Mouse (Mus musculus): ENCODE results near the gene Gm572.

DNA sequence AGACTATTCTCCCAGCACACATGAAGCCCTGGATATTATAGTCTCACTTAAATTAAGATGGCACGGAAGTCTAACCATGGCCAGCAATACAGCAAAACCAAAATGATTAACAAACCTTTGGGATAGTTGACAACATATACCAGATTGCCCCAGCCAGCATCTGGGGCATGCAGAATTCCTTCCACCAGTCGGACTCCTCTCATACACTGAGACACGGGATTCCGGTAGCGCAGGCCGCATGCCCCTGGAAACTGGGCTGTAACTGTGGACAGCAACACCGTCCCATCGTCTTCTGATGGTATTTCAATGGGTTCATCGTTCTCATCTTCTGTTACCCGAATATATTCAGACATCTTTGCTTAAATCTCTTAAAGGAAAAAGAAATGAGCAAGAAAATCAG, 18.1 kb upstream of the Gm572 start:
- TF ChIP-seq GATA1 (IDR thresholded peaks at IDR 0.05; ENCODE audit: low read length): no peak
- TF ChIP-seq TAL1 (IDR thresholded peaks at IDR 0.05; ENCODE audit: low read length): no peak

Measured in erythroblast, embryonic 14.5 days (primary cell).